13 mouse cellular contexts compared by ENCODE assay signal in genomic region chr1:126317874-126318607, GRCm38 (mm10).
A peak's percentile ranks its signal among the peaks of the same experiment; 100 is the strongest.
DNase-seq lines count a peak whose midpoint lies in the region; ATAC-seq and TF ChIP-seq lines count a peak whose summit lies in the region.
"Had no signal": no experiment of that assay in that cellular context is flagged by ENCODE, and none has a peak within 500 bp of the region (broad histone marks: within the 10 kb centered on the region; RNA-seq: fewer than 3 reads in every experiment).

No protein-coding gene starts in this region.

- no peak overlapping the region for H3K9ac ChIP-seq in heart, embryonic 13.5 days
- H3K9ac ChIP-seq in MEL (ENCODE audit: control insufficient read depth, low read depth, low read length, poor library complexity, severe bottlenecking): peak overlapping the region; percentile 20; the same call in 1 of the 2 replicates
- H3K9ac ChIP-seq in liver, embryonic 15.5 days: no peak overlapping the region
- H3K9ac ChIP-seq: lung, embryonic 15.5 days had no signal

- peak overlapping the region; percentile 9; the same call in 1 of the 2 replicates for H3K4me2 ChIP-seq in heart, embryonic 13.5 days
- peak overlapping the region; percentile 30; the same call in 1 of the 2 replicates for H3K4me2 ChIP-seq in liver, embryonic 15.5 days
- H3K4me2 ChIP-seq: lung, embryonic 15.5 days had no signal

- no peaks in the 10 kb centered on the region for H3K9me3 ChIP-seq in heart, embryonic 13.5 days
- no peaks in the 10 kb centered on the region for H3K9me3 ChIP-seq in MEL (replicated peaks; ENCODE audit: insufficient read depth, low read length)
- no peaks in the 10 kb centered on the region for H3K9me3 ChIP-seq in liver, embryonic 15.5 days (replicated peaks)
- H3K9me3 ChIP-seq: lung, embryonic 15.5 days had no signal

- H3K79me2 ChIP-seq in MEL (ENCODE audit: control insufficient read depth, insufficient read depth, low read length, poor library complexity): no peaks in the 10 kb centered on the region

- no peaks in the 10 kb centered on the region for H3K36me3 ChIP-seq in heart, embryonic 13.5 days
- H3K36me3 ChIP-seq in MEL (ENCODE audit: control insufficient read depth in 1 of 2, insufficient read depth in 2 of 2, low read length in 2 of 2): peaks cover 0 to 4% of the 10 kb centered on the region in 2 experiments; a peak in 2 of 4 replicates
- no peaks in the 10 kb centered on the region for H3K36me3 ChIP-seq in liver, embryonic 15.5 days (replicated peaks)
- H3K36me3 ChIP-seq: lung, embryonic 15.5 days had no signal

- 61% methylated on average over 11 of the region's 11 CpGs for WGBS in heart, embryonic 13.5 days
- 24% methylated on average over 11 of the region's 11 CpGs for WGBS in liver, embryonic 15.5 days (ENCODE audit: insufficient replicate concordance)
- 75% methylated on average over 11 of the region's 11 CpGs for WGBS in cerebellum, adult 2 months

- no peak overlapping the region for H3K27ac ChIP-seq in heart, embryonic 13.5 days (replicated peaks)
- peak overlapping the region; percentile 91 for H3K27ac ChIP-seq in MEL (ENCODE audit: control insufficient read depth, low read depth, low read length)
- H3K27ac ChIP-seq in liver, embryonic 15.5 days (replicated peaks): peak overlapping the region; percentile 53; the same call in 1 of the 2 replicates
- no peak overlapping the region for H3K27ac ChIP-seq in cerebellum, adult 2 months (ENCODE audit: insufficient read depth, low read length)
- H3K27ac ChIP-seq in left cerebral cortex, adult 2 months: no peak overlapping the region
- H3K27ac ChIP-seq: lung, embryonic 15.5 days had no signal

- no peak overlapping the region for H3K4me3 ChIP-seq in heart, embryonic 13.5 days
- H3K4me3 ChIP-seq in MEL (ENCODE audit: control insufficient read depth in 1 of 2, insufficient read depth in 1 of 2, low read depth in 2 of 2, low read length in 2 of 2): peak overlapping the region; percentile 5; a peak in 1 of 4 replicates
- H3K4me3 ChIP-seq in liver, embryonic 15.5 days (replicated peaks): no peak overlapping the region
- no peak overlapping the region for H3K4me3 ChIP-seq in cerebellum, adult 2 months (replicated peaks; ENCODE audit: insufficient read depth, low read depth, low read length)
- H3K4me3 ChIP-seq in left cerebral cortex, adult 2 months: no peak overlapping the region
- H3K4me3 ChIP-seq: lung, embryonic 15.5 days had no signal

- ATAC-seq in heart, embryonic 13.5 days (ENCODE audit: extremely low read depth, insufficient number of reproducible peaks, low FRiP score, low TSS enrichment): no peak
- ATAC-seq in liver, embryonic 15.5 days (ENCODE audit: insufficient read depth): peak; percentile 85

- no peak for TF ChIP-seq POLR2A in MEL (IDR thresholded peaks at IDR 0.05; ENCODE audit: control insufficient read depth in 1 of 2, insufficient read depth in 1 of 2, low read depth in 1 of 2, low read length in 2 of 2, poor library complexity in 1 of 2)
- TF ChIP-seq POLR2A in cerebellum, adult 2 months (IDR thresholded peaks at IDR 0.05; ENCODE audit: borderline replicate concordance, insufficient read depth, low read length): no peak

- no peak for DNase-seq in heart, postnatal 25 days (ENCODE audit: low spot score)
- peak; percentile 93 for DNase-seq in MEL (ENCODE audit: low read depth, low spot score)
- peak; percentile 38 for DNase-seq in c-Kit-positive CD71-negative TER-119-negative erythroid progenitor cells, embryonic 14.5 days (ENCODE audit: low read depth)
- DNase-seq in cerebellum, adult 2 months: no peak
- no peak for DNase-seq in kidney, adult 11 months
- no peak for DNase-seq in left cerebral cortex, adult 2 months (ENCODE audit: extremely low spot score in 1 of 2, low spot score in 2 of 2)
- DNase-seq: adrenal gland, postnatal 36 days; cerebellum, adult 9-11 months; kidney, postnatal 25 days; thymus, adult 18-20 months had no signal

- intact Hi-C loops in heart, postnatal 25 days (cut with DNase I): no loop called here
- intact Hi-C loops in left cerebral cortex, adult 2 months (cut with DNase I): no loop called here

- TF ChIP-seq RAD21 in MEL (IDR thresholded peaks at IDR 0.05; ENCODE audit: low read depth, low read length): no peak

- H3K27me3 ChIP-seq in heart, embryonic 13.5 days (replicated peaks): no peaks in the 10 kb centered on the region
- no peaks in the 10 kb centered on the region for H3K27me3 ChIP-seq in MEL (ENCODE audit: control insufficient read depth in 1 of 2, insufficient read depth in 2 of 2, low read length in 2 of 2)
- H3K27me3 ChIP-seq in liver, embryonic 15.5 days: no peaks in the 10 kb centered on the region
- no peaks in the 10 kb centered on the region for H3K27me3 ChIP-seq in cerebellum, adult 2 months (ENCODE audit: control insufficient read depth, insufficient read depth, low read length)
- H3K27me3 ChIP-seq: lung, embryonic 15.5 days had no signal

- TF ChIP-seq EP300 in MEL (IDR thresholded peaks at IDR 0.05; ENCODE audit: low read depth in 1 of 2, low read length in 2 of 2): peak; percentile 96 to 97

- H3K4me1 ChIP-seq in heart, embryonic 13.5 days: no peaks in the 10 kb centered on the region
- peaks cover 2 to 11% of the 10 kb centered on the region in 2 experiments for H3K4me1 ChIP-seq in MEL (ENCODE audit: control insufficient read depth in 1 of 2, insufficient read depth in 2 of 2, low read length in 2 of 2)
- peaks cover 16% of the 10 kb centered on the region for H3K4me1 ChIP-seq in liver, embryonic 15.5 days (replicated peaks)
- H3K4me1 ChIP-seq in cerebellum, adult 2 months (ENCODE audit: control insufficient read depth, insufficient read depth, low read length): peaks cover 4% of the 10 kb centered on the region; the same call in 1 of the 2 replicates
- H3K4me1 ChIP-seq: lung, embryonic 15.5 days had no signal

- TF ChIP-seq CTCF in MEL (IDR thresholded peaks at IDR 0.05 in 2 of 3, conservative IDR thresholded peaks at IDR 0.05 in 1 of 3; ENCODE audit: control insufficient read depth in 1 of 3, insufficient read depth in 1 of 3, low read depth in 2 of 3, low read length in 3 of 3, poor library complexity in 1 of 3, severe bottlenecking in 1 of 3): no peak; a peak in 1 of 6 replicates
- no peak for TF ChIP-seq CTCF in cerebellum, adult 2 months (IDR thresholded peaks at IDR 0.05; ENCODE audit: borderline replicate concordance, insufficient read depth, low read depth, low read length)
- no peak; the same call in 1 of the 2 replicates for TF ChIP-seq CTCF in left cerebral cortex, adult 2 months (IDR thresholded peaks at IDR 0.05)

TF ChIP-seq in MEL, 35 proteins besides CTCF, POLR2A, EP300 and RAD21:
- no peak for TF ChIP-seq CHD2 (IDR thresholded peaks at IDR 0.05; ENCODE audit: low read length)
- peak; percentile 95 for TF ChIP-seq GATA1 (IDR thresholded peaks at IDR 0.05; ENCODE audit: low read depth, low read length)
- 0 out of 2 replicates have a peak, but pooled peaks have one; percentile 30 for TF ChIP-seq MXI1 (IDR thresholded peaks at IDR 0.05; ENCODE audit: low read depth, low read length)
- peak; percentile 96 for TF ChIP-seq TCF12 (IDR thresholded peaks at IDR 0.05; ENCODE audit: low read depth, low read length)
- peak; percentile 80 for TF ChIP-seq RCOR1 (IDR thresholded peaks at IDR 0.05; ENCODE audit: low read depth, low read length)
- peak; percentile 53; the same call in 1 of the 2 replicates for TF ChIP-seq MAFK (IDR thresholded peaks at IDR 0.05; ENCODE audit: borderline replicate concordance, low read depth, low read length)
- TF ChIP-seq GABPA (IDR thresholded peaks at IDR 0.05; ENCODE audit: low read depth, low read length): no peak
- peak; percentile 93 for TF ChIP-seq ETS1 (IDR thresholded peaks at IDR 0.05; ENCODE audit: low read depth, low read length)
- TF ChIP-seq SIN3A (IDR thresholded peaks at IDR 0.05; ENCODE audit: low read length): peak; percentile 51; the same call in 1 of the 2 replicates
- peak; percentile 95 for TF ChIP-seq TAL1 (IDR thresholded peaks at IDR 0.05; ENCODE audit: low read length)
- TF ChIP-seq ZNF384 (IDR thresholded peaks at IDR 0.05; ENCODE audit: low read depth, low read length): 0 out of 2 replicates have a peak, but pooled peaks have one; percentile 41
- no peak for TF ChIP-seq MYC (IDR thresholded peaks at IDR 0.05; ENCODE audit: low read depth, low read length)
- no peak for TF ChIP-seq ELF1 (IDR thresholded peaks at IDR 0.05; ENCODE audit: low read depth, low read length)
- peak; percentile 83 for TF ChIP-seq MYB (IDR thresholded peaks at IDR 0.05; ENCODE audit: low read depth, low read length)
- TF ChIP-seq BHLHE40 (IDR thresholded peaks at IDR 0.05; ENCODE audit: borderline replicate concordance, low read depth, low read length): peak; percentile 79; the same call in 1 of the 2 replicates
- TF ChIP-seq MEF2A (IDR thresholded peaks at IDR 0.05; ENCODE audit: extremely low read depth, insufficient replicate concordance, low read depth, low read length, poor library complexity, severe bottlenecking): peak; percentile 74; the same call in 1 of the 2 replicates

Comparison
In these comparisons a context has a peak if more than half of its experiments do, and no peak if none do; other contexts are left out.
1. H3K27ac ChIP-seq: peak in MEL (single experiment) and liver, embryonic 15.5 days (single experiment); none in heart, embryonic 13.5 days (single experiment), cerebellum, adult 2 months (single experiment) and left cerebral cortex, adult 2 months (single experiment).
2. H3K4me3 ChIP-seq: peak in MEL (2 of 2); none in heart, embryonic 13.5 days (single experiment), liver, embryonic 15.5 days (single experiment), cerebellum, adult 2 months (single experiment) and left cerebral cortex, adult 2 months (single experiment).
3. DNase-seq: peak in MEL (single experiment) and c-Kit-positive CD71-negative TER-119-negative erythroid progenitor cells, embryonic 14.5 days (single experiment); none in heart, postnatal 25 days (single experiment), cerebellum, adult 2 months (0 of 2), kidney, adult 11 months (single experiment) and left cerebral cortex, adult 2 months (0 of 2).